Comparison of ENCODE assay signal across 8 mouse cellular contexts in the genomic region with DNA sequence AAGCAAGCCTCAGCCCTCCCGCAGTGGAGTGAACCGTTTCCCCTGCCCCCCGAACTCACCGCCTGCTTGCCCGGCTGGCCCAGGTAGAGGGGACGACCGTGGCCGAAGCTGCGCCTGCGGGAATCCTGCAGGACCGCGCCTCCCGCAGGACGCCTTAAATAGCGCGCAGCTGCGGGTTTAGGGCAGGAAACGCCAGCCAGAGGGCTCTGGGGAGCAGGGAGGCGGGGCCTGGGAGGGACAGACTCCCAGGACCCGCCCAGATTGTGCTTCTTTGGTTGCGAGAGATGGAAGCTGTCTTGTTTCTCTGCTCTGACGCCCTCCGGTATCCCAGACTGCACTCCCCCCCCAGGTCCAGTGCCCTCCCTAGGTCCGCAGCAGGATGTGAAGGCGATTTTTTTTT. TPM values are rescaled to one million over a fixed set of nuclear protein-coding genes. Genes with fewer than 3 reads are reported as not detected.
DNase-seq lines count a peak whose midpoint lies in the region; ATAC-seq and TF ChIP-seq lines count a peak whose summit lies in the region.

TSS of gene Gja4 (minus strand) at position 179 of the 400 bp plus-strand sequence.

- intact Hi-C loops in heart, postnatal 14 days (cut with DNase I) = loop anchor here (2.0 kb wide), 1 partner anchor 35 kb away; no protein-coding TSS in a partner anchor

- H3K27ac ChIP-seq in forebrain, embryonic 16.5 days (ENCODE audit: low read length) = no peak within 1 kb of the TSS

- TF ChIP-seq POLR2A in lung, adult 2 months (IDR thresholded peaks at IDR 0.05; ENCODE audit: borderline replicate concordance, extremely low read depth, low read depth, low read length) = peak; percentile 78

- no peaks in the 10 kb centered on the region for H3K36me3 ChIP-seq in forebrain, embryonic 16.5 days (ENCODE audit: control insufficient read depth, insufficient read depth)

- H3K4me3 ChIP-seq in forebrain, embryonic 16.5 days (replicated peaks; ENCODE audit: low read length) = peak within 1 kb of the TSS; percentile 57
- H3K4me3 ChIP-seq in lung, adult 2 months (replicated peaks; ENCODE audit: extremely low read depth, low read depth, low read length) = peak within 1 kb of the TSS; percentile 64

- peak within 1 kb of the TSS; percentile 63 for H3K9ac ChIP-seq in forebrain, embryonic 16.5 days (replicated peaks; ENCODE audit: low read depth, low read length)

- H3K4me1 ChIP-seq in forebrain, embryonic 16.5 days (replicated peaks; ENCODE audit: control insufficient read depth, insufficient read depth, low read length) = peaks cover 6% of the 10 kb centered on the region; the same call in 1 of the 2 replicates
- no peaks in the 10 kb centered on the region; the same call in 1 of the 2 replicates for H3K4me1 ChIP-seq in lung, adult 2 months (ENCODE audit: control insufficient read depth, insufficient read depth, low read length)

- peak within 1 kb of the TSS; percentile 86 for H3K4me2 ChIP-seq in forebrain, embryonic 16.5 days (ENCODE audit: low read length)

- no peak for TF ChIP-seq CTCF in lung, adult 2 months (IDR thresholded peaks at IDR 0.05; ENCODE audit: insufficient read depth, low read length)

- DNase-seq in MN1 (ENCODE audit: low spot score) = peak; percentile 85
- peak; percentile 36 for DNase-seq in cerebellum, adult 11 months
- peak; percentile 86 to 87 for DNase-seq in heart, postnatal 14 days
- peak; percentile 83 to 87 for DNase-seq in kidney, postnatal 4 days
- peak; percentile 66 for DNase-seq in lung, adult 2 months
- DNase-seq in ovary, adult 18-20 months (ENCODE audit: low spot score) = peak; percentile 70
- peak; percentile 6 to 40 for DNase-seq in thymus, postnatal 10 days (ENCODE audit: low spot score in 2 of 2)

- H3K9me3 ChIP-seq in forebrain, embryonic 16.5 days (ENCODE audit: control insufficient read depth, low read length) = no peaks in the 10 kb centered on the region

- no peaks in the 10 kb centered on the region; the same call in 1 of the 2 replicates for H3K27me3 ChIP-seq in forebrain, embryonic 16.5 days (replicated peaks; ENCODE audit: control insufficient read depth, insufficient read depth, low read length)

- under 1% methylated on average over 23 of the region's 25 CpGs for WGBS in forebrain, embryonic 16.5 days
- WGBS in lung, adult 2 months = under 1% methylated on average over 25 of the region's 25 CpGs

- ATAC-seq in forebrain, embryonic 16.5 days = peak; percentile 87

RNA-seq across cellular contexts. Expression of gene Gja4, which starts in this region (rescaled TPM):
- 13.3 and 16.4 TPM in 2 replicates for polyA plus RNA-seq in forebrain, embryonic 16.5 days (2015; fragmentation: Nextera tagmentation; extraction: Ambion mirVana)
- total RNA-seq in heart, postnatal 14 days (2021) = 10 to 100 TPM; 20.8 to 23.0 TPM
- polyA plus RNA-seq in lung, adult 2 months (2012; rRNA removed) = 159 and 211 TPM in 2 replicates

Comparison
In these comparisons a context has a peak if more than half of its experiments do, and no peak if none do; other contexts are left out.
1. DNase-seq: peak in every context shown above with its lines; median percentile 86 in heart, postnatal 14 days; 85 in MN1; 85 in kidney, postnatal 4 days; 70 in ovary, adult 18-20 months; 66 in lung, adult 2 months; 36 in cerebellum, adult 11 months; 23 in thymus, postnatal 10 days.